Mouse (Mus musculus): ENCODE results near the gene Cbr2.

Cbr2 gene

DNA sequence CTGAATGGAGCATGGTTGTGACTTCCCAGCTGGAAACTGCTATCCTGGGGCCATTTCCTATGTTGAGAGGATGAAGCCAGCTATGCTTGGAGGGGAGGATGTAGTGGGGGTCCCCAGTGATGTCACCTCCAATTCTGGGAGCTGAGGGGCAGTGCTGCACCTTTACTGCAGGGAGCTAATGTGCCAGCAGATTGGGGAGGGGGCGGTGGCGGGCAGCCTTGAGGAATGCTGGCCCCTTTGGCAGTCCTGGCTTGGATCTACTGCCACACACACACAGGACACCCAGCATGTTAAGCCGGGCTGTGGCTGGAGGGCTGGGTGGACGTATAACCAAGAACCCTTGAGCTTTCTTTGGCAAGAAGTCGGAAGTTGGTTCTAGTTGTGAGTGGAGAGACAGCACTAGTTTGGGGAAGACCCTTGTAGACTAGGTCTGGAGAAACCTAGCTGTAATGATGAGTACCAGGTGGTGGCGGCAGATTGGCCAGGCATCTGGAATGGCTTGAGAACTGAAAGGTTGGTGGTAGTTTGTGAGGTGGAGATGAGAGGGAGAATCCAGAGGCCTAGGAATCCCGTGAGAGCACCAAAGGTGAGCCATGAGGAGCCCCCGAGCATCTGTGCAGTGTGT lies 19.8 kb downstream of the Cbr2 start:
- no peak for DNase-seq (ENCODE audit: low spot score)

DNA sequence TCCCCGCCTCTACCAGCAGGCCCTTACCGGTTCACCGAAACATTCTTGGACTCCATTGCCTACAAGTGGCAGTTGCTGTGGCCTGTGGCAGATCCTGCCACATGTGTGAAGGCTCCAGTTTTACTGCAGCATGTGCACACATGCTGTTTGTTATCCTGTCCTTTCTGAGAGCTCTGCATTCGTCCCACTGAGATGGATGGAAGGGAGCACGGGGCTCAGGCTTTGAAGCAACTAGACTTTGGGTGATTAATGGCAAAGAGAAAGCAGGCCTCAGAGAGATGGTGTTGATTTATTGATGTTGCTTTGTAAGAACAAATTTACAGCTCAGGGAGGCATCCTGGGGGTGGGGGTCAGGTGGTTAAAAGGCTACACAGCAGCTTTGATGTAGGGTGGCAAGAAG lies 21.2 kb downstream of the Cbr2 start:
- DNase-seq (ENCODE audit: low spot score): no peak

DNA sequence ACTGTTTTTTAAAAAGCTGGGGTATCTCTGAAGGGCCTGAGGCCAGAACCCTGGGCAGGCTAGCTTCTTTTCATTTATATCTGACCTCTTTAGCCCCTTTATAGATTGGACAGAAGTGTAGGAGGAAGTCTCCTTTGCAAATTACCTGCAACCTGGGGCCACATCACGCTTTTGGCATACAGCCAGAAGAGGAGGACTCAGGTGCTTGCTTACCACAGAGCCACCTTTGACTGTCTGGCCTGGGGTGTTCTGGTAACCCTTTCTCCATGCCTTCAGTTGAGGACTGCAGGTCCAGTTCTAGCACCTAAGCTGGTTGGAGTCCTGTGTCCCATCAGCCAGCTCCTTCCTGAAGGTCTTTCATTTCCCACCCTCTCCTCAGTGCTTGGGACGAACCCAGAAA lies 22.4 kb downstream of the Cbr2 start:
- DNase-seq (ENCODE audit: low spot score): no peak

DNA sequence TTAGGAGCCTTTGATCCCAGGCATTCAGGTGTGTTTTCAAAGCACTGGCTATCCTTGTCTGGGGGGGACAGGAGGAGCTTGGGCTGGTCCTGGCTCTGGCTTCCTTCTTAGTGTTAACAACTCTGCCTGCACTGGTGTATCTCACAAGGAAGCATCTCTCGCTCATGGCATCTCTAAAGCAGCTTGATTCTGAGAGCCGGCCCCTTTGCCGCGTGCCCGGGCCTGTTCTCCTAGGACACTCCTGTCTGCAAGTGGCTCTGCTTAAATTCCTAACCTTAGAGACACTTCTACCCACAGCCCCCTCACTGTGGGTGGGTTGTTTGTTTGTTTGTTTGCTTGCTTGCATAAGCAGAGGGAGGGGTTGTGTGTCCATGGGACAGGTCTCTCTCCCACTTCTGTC lies 23.9 kb downstream of the Cbr2 start:
- no peak for DNase-seq (ENCODE audit: low spot score)

DNA sequence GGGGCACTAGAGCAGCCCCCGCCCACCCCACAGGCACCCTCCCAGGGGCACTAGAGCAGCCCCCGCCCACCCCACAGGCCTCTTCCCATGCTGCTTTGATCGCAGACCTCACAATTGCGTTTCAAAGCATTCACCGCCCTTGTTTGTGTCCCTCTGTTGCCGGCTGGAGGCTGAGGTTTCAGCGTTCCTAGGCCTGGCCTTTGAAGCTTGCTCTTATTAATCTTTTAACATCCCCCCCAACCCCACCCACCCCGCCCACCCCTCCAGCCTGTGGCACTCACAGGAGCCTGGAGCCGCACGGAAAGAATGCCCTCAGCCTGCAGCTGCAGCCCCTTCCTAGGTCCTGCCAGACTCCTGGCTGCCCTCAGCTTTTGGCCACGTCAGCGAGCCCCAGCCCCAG lies 24.7 kb downstream of the Cbr2 start:
- no peak for DNase-seq (ENCODE audit: low spot score)

DNA sequence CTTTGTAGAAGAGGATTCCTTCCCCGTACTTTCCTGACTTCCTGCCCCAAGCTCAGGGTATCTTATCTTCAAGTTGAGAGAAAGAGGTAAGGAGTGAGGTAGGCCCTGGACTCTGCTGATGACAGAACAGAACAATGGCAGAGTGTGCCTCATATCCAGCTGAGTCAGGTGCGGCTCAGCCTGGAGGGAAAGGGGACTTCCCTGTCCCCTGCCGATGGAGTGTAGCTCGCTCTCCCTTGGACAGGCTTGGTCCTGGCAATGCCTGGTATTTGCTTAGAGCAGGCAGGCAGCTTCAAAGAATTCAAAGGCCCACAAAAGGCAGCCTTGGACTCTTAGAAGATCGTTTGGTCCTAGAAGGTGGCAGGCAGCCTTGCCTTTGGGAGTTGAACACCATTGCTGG lies 25.8 kb downstream of the Cbr2 start:
- DNase-seq (ENCODE audit: low spot score): no peak

DNA sequence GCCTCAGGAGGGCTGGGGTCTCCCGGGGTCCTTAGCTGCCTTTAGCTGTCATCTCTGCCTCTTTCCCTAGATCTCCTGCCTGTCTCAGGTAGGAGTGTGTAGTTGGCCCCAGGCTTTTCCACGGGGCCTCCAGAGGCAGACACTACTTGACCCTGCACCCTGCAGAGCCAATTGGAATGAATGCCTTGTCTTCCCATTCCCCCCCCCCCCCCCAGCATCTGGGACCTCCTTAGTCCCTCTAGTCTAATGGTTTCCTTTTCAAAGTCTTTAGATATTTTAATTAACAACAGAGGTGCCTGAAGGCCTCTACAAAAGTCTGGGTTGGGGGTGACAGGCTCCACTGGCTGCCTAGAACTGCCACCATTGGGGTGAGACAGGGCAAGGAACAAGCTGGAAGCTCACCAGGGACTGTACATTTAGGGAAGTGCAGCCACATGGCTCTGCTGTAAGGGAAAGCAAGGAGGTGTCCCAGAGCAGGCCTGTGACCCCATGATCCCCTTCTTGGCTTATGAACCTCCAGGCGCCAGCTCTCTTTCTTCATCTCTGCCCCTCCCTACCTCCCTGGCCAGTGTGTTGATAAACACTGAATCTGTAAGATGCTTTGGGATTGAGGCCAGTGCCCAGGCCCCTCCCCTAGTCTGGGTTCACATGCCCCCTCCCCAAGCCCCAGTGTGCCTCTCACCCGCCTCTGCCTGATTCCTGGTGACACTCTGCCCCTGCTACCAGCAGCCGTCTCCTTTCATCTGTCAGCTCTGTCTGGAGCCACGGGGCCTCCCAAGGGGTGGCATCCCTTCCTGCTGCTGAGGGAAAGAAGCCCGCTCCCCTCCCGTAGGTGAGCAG lies 27.2 kb downstream of the Cbr2 start:
- no peak for DNase-seq (ENCODE audit: low spot score)

DNA sequence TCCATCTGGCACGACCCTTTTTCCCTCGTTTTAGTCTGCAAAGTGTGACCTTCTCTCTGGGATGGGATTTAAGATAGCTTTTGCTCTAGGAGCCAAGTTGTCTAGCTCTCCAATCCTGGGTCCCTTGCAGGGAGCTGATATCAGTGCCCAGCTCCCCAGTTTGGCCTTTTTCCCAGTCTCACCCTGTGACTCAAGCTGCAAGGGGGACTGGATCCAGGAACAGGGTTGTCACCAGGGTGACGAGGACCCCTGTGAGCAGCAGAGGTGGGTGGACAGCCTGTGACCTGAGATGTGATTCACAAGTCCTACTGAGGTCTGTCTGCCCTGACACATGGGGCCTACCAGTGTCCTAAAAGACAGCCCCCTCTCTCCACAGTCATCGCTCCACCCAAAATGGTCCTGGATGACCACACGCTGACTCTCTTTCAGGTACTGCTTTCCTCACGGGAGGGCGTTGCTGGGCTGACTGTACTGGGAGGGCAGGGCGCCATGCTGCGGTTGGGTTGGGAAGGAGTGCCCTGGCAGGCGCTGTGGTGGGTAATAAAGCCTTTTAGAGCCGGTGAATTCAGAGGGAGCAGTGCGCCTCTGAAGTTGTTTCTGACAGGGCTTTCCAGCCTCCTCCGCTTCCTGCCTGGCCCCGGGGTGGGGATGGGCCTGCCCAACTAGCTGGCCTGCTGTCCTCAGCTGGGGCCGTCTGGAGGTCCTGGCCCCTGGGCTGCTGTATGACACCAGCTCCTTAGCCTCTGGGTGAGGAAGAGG lies 28.0 kb downstream of the Cbr2 start:
- peak; percentile 33 for DNase-seq (ENCODE audit: low spot score)

DNA sequence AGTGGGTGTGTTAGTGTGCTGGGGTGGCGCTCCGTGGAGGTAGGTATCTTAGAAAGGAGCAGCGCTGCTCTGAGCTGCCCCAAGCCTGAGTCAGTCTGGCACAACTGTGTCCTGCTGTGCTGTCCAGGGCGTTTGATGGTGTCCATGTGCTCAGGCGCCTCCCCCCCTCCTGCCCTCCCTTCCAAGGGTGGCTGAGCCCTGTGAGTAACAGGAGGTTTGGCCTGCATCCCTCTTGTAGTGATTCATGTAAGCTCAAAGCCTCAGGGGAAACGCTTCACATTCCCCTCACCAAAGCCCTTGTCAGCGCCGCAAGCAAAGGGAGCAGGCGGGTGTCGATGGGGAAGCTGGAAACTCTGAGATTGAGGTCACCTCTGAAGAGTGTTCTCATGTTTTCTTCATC lies 34.2 kb downstream of the Cbr2 start:
- peak; percentile 41 for DNase-seq (ENCODE audit: low spot score)

DNA sequence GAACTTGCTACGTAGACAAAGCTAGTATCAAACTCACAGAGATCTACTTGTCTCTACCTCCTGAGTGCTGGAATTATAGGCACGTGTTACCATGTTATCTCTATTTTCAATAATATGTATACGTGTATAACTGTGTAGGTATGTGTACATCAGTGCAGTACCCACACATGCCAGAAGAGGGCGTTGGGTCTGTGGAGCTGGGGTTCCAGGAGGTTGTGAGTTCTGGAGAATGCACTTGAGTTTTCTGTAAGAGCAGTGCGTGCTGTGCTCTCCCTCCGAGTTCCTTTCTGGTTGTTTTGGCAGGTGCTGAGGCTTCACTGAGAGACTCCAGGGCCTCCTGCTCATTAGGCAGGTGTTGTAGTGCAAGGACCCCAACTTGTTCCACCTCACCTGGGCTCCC lies 35.3 kb downstream of the Cbr2 start:
- DNase-seq (ENCODE audit: low spot score): no peak

DNA sequence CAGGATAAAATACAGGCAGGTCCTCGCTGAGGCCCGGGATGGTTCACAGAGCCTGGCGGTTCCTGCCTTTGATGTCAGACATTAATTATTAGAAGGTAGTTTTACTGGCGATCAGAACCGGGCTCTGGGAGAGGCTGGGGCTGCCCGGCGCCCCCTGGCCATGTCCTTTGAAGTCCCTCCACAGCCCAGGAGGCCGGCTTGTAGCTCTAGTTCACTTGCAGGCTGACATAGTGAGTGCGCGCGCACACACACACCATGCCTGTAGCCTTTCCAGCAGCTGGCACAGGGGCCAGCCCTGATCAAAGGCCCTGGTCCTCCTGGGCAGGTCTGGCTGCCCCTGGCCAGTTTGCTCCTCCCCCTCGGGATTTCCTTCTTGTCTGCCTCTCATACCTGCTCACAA lies 36.3 kb downstream of the Cbr2 start:
- no peak for DNase-seq (ENCODE audit: low spot score)

DNA sequence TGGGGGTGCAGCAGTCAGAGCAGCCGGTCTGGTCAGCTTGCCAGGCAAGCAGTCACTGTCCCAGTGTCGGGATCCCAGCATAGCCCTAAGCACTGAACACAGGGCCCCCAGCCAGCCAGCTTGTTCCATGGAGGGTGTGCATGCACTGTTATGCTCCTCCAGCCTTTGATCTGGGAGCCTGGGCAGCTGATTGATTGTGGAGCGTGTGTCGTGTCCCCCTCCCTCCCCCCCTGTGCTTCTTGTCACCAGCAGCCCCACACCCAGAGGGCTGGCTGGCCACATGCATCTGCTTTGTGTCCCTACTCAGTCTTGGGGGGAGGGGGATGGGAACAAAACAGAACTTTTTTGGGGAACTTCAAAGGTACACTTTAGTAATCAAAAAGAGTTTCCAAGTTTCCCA lies 36.7 kb downstream of the Cbr2 start:
- no peak for DNase-seq (ENCODE audit: low spot score)

DNA sequence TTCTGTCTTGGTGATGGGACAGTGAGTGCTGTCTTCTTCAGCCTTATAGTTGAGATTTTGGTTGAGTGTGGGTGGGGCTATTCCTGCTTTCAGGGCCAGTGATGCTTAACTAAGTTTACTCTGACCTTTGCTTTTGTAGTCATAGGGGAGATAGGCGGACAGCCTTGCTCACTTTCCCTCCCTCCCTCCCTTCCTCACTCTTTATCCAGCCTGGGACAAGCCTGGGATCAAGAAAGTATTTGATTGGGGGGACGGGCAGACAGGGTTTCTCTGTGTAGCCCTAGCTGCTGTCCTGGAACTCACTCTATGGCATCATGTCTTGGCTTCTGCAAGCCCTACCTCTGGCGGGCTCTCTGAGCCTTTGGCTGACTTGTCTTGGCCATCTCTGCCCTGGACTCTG lies 38.5 kb downstream of the Cbr2 start:
- no peak for DNase-seq (ENCODE audit: low spot score)

DNA sequence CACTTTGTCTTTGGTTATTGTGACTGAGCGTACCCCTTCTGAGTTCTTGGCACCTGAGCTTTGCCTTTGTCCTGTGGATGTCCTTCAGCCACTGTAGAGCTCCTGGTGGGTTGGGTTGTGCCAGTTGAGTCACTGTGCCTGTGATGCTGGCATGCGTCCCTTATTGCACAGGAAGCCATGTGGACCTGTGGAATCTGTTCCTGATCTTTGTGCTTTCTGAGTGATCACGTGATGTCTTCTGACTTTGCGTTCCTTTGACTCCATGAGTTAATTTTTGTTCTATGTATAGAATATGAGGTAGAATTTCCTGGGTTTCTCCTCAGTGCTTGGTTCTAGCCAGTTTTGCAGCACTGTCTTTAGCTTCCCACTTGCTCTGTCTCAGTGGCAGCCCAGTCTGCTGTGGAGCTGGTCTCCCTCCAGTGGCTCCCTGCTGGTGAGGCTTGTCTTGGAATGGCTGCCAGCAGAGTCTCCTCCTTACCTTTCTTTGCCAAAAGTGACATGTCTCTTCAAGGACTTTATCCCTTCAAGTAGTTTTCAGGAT lies 39.4 kb downstream of the Cbr2 start:
- DNase-seq (ENCODE audit: low spot score): no peak

DNA sequence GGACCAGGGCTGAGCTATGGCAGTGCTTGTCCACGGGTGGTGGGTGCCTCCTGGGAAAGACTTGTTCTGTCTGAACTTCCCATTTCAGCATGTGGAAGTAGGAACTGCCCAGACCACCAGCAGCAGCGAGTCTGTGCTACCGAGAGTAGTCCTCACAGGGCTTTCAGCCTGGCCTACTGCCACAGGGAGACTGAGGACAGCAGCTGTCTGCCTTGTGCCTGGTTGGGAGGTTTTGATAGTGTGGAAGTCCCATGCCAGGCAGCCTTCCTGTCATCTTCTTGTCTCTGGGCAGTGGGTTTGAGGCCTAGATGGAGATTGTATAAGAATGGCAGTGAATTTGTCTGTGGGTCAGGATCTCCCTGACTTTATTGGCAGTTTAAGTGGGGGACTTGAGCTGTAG lies 42.5 kb downstream of the Cbr2 start:
- no peak for DNase-seq (ENCODE audit: low spot score)

DNA sequence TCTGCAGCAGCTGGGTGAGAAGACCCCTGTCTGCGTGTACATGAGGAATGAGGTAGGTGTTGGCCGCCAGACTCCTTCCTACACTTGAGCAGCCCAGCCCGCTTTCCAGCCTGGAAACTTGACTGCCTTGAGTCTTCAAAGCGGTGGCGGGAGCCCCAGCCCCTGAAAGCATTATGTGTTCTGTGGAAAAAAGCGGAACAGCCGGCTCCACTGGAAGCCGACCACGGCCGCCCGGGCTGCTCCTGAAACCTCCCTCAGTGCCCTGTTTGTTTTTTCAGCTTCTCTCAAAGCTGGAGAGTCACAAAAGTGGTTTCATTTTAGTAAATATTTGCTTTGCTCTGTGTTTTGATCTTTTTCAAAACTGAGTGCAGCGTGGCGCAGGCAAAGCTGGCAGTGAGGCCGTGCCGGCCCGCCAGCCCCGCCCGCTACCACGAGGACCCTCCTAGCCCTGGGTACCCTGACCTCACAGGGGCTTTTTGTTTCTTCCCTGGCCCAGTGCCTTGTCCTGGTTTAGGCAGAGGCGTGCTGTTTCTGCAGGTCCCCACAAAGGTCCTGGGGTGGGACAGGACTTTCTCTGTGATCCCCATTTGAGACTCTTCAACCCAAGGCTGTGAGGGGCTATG lies 45.2 kb downstream of the Cbr2 start:
- no peak for DNase-seq (ENCODE audit: low spot score)

DNA sequence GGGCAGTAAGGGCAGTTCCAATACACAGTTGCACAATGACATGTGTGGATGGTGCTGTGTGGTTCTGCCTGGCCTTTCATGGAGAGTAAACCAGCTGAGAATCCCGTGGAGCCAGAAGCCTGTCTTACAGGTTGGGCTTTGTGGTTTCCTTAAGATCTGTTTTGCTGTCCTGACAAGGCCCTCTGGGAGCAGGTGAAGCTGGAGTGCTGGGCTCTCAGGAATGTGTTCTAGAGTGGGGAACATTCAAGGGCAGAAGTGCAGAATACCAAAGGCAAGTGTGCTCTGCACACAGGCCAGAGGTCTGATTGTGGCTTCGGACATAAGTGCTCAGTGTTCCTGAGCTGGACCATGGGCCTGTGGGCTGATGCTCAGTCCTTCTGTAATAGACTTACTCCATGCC lies 47.3 kb downstream of the Cbr2 start:
- no peak for DNase-seq (ENCODE audit: low spot score)

DNA sequence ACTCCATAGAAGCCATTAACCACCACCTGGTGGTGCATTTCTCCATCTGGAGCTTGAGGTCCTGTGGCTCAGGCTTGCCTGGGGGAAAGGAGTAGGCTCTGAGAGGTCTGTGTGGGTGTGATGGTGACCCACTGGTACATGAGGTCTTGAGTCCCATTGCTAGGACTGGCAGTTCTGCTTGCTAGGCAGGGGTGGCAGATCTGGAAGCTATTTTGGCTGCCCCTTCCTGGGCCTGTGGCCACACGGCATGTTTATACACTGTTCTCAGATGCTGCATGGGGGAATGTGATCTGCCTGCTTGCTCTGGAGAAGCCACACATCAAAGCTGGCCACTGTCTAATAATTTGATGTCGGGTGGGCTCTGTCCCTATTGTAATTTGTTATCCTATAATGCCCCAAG lies 47.8 kb downstream of the Cbr2 start:
- no peak for DNase-seq (ENCODE audit: low spot score)

DNA sequence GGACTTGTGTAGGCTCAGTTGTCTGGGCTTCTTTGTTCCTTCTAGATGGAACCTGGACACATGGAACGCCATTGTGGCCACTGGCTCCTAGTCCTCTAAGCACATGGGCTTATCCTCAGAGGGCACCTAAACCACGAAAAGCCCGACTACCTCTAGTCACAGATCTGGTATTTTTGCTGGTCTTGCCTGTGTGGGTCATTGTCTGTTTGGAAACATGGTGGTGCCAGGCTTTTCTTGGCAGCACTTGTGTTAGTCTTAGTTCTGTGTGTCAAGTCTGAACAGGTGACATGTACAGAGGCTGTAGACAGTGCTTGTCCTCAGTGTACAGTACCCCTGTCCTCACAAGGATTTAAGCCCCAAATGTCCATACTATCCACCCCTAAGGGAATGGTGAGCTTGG lies 48.4 kb downstream of the Cbr2 start:
- DNase-seq (ENCODE audit: low spot score): no peak

DNA sequence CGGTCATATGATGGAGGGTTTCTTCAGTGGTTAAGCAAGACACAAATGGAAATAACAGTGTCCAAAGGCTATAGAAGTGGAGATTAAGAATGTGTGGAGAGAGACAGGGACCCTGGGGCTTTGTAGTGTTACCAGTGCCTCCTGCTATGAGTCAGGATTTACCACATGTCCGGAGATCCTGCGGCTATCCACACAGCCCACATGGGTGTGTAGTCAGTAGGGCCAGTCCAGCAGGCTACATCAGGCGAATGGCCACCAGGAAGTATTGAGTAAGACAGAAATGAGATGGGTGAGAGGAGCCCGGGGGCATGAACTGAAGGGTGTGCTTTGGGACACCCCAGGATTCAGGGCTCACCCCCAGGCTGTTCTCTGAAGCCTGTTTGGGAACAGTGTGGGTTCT lies 49.2 kb downstream of the Cbr2 start:
- no peak for DNase-seq (ENCODE audit: low spot score)

DNA sequence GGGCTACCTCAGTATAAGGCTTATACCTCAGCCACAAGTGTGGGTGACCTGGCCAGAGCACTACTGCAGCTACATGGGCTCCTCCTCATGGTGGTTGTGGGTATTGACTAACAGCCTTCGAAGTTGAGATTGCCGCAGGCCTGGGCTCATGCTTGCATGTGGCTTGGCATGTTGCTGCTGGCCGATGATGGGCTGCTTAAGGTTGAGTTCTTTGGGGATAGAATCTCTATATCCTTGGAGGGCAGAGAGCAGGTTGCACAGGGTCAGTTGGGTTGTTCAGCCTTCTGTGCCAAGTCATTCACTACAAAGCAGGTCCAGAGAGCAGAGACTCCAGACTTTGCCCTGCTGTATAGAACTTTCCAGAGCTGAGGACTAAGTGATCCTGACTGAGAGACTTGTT lies 52.0 kb downstream of the Cbr2 start:
- DNase-seq (ENCODE audit: low spot score): no peak

Measured in ovary, postnatal 36 days (tissue).